Mouse (Mus musculus): Measurements from ENCODE around the gene Olfr616. TPM values are rescaled to one million over a fixed set of nuclear protein-coding genes. Genes with fewer than 3 reads are reported as not detected.
"Not testable (repeated sequence)": the region's sequence is repeated elsewhere in the genome, so short reads cannot be mapped to it uniquely, and the experiment has no call there.

Gene Olfr616
- not detected in 2 replicates for polyA plus RNA-seq (2015; fragmentation: Nextera tagmentation; extraction: Ambion mirVana)

- Histone ChIP-seq H3K27ac (ENCODE audit: low read length) (no peak within 1 kb of the TSS), H3K4me1 (ENCODE audit: insufficient read depth, low read length) (no peaks in the 10 kb centered on the region), H3K9ac (replicated peaks; ENCODE audit: low read length) (no peak within 1 kb of the TSS), H3K27me3 (ENCODE audit: insufficient read depth, low read length) (no peaks in the 10 kb centered on the region), H3K4me2 (replicated peaks; ENCODE audit: low read depth, low read length) (no peak within 1 kb of the TSS), H3K36me3 (ENCODE audit: insufficient read depth, low read length) (no peaks in the 10 kb centered on the region), H3K4me3 (ENCODE audit: low read length) (no peak within 1 kb of the TSS), H3K9me3 (ENCODE audit: low read length) (no peaks in the 10 kb centered on the region)
- 76% methylated on average over 3 of the region's 3 CpGs for WGBS
- no peak for ATAC-seq (ENCODE audit: low FRiP score, low TSS enrichment)
Measured at GRCm38 (mm10) chr7:103569043-103569442, at the start of gene Olfr616. Gene Olfr616 (minus strand): TSS chr7:103569143.

- H3K27me3 ChIP-seq (ENCODE audit: insufficient read depth, low read length): no peaks in the 10 kb centered on the region
- H3K4me2 ChIP-seq (replicated peaks; ENCODE audit: low read depth, low read length): no peak within 1 kb of the TSS
- no peaks in the 10 kb centered on the region for H3K36me3 ChIP-seq (ENCODE audit: insufficient read depth, low read length)
- no peaks in the 10 kb centered on the region for H3K4me1 ChIP-seq (ENCODE audit: insufficient read depth, low read length)
- H3K4me3 ChIP-seq (ENCODE audit: low read length): no peak within 1 kb of the TSS
- ATAC-seq (ENCODE audit: low FRiP score, low TSS enrichment): no peak
- H3K9ac ChIP-seq (replicated peaks; ENCODE audit: low read length): no peak within 1 kb of the TSS
- H3K9me3 ChIP-seq (ENCODE audit: low read length): no peaks in the 10 kb centered on the region
- WGBS: 70% methylated on average over 2 of the region's 2 CpGs
- no peak within 1 kb of the TSS for H3K27ac ChIP-seq (ENCODE audit: low read length)
Measured at GRCm38 (mm10) chr7:103612434-103612833, 43.5 kb upstream of the Olfr616 start, which contains the start of gene Olfr620. Gene Olfr620 (minus strand): TSS chr7:103612534.

GRCm38 (mm10) chr7:103607425-103607824, 38.5 kb upstream of the Olfr616 start:
- Histone ChIP-seq H3K4me3 (ENCODE audit: low read length) (no peak overlapping the region), H3K9me3 (ENCODE audit: low read length) (no peaks in the 10 kb centered on the region), H3K9ac (replicated peaks; ENCODE audit: low read length) (no peak overlapping the region), H3K27ac (ENCODE audit: low read length) (no peak overlapping the region), H3K27me3 (ENCODE audit: insufficient read depth, low read length) (no peaks in the 10 kb centered on the region), H3K4me1 (ENCODE audit: insufficient read depth, low read length) (no peaks in the 10 kb centered on the region), H3K36me3 (ENCODE audit: insufficient read depth, low read length) (no peaks in the 10 kb centered on the region), H3K4me2 (replicated peaks; ENCODE audit: low read depth, low read length) (no peak overlapping the region)
- ATAC-seq (ENCODE audit: low FRiP score, low TSS enrichment): no peak
- 89% methylated on average over 2 of the region's 2 CpGs for WGBS

GRCm38 (mm10) chr7:103600275-103600674, 31.3 kb upstream of the Olfr616 start, which contains the start of gene Olfr619:
Gene Olfr619 (plus strand): TSS chr7:103600575.
- no peaks in the 10 kb centered on the region for H3K27me3 ChIP-seq (ENCODE audit: insufficient read depth, low read length)
- no peaks in the 10 kb centered on the region for H3K4me1 ChIP-seq (ENCODE audit: insufficient read depth, low read length)
- no peak within 1 kb of the TSS for H3K4me2 ChIP-seq (replicated peaks; ENCODE audit: low read depth, low read length)
- H3K36me3 ChIP-seq (ENCODE audit: insufficient read depth, low read length): no peaks in the 10 kb centered on the region
- H3K4me3 ChIP-seq (ENCODE audit: low read length): no peak within 1 kb of the TSS
- ATAC-seq (ENCODE audit: low FRiP score, low TSS enrichment): no peak
- no peak within 1 kb of the TSS for H3K9ac ChIP-seq (replicated peaks; ENCODE audit: low read length)
- H3K27ac ChIP-seq (ENCODE audit: low read length): no peak within 1 kb of the TSS
- no peaks in the 10 kb centered on the region for H3K9me3 ChIP-seq (ENCODE audit: low read length)

GRCm38 (mm10) chr7:103589803-103590202, 20.9 kb upstream of the Olfr616 start, which contains the start of gene Olfr618:
Gene Olfr618 (plus strand): TSS chr7:103590103.
- H3K9ac ChIP-seq (replicated peaks; ENCODE audit: low read length): no peak within 1 kb of the TSS
- no peaks in the 10 kb centered on the region for H3K9me3 ChIP-seq (ENCODE audit: low read length)
- no peak within 1 kb of the TSS for H3K4me2 ChIP-seq (replicated peaks; ENCODE audit: low read depth, low read length)
- no peak for ATAC-seq (ENCODE audit: low FRiP score, low TSS enrichment)
- no peaks in the 10 kb centered on the region for H3K4me1 ChIP-seq (ENCODE audit: insufficient read depth, low read length)
- no peaks in the 10 kb centered on the region for H3K36me3 ChIP-seq (ENCODE audit: insufficient read depth, low read length)
- H3K27ac ChIP-seq (ENCODE audit: low read length): no peak within 1 kb of the TSS
- no peak within 1 kb of the TSS for H3K4me3 ChIP-seq (ENCODE audit: low read length)
- H3K27me3 ChIP-seq (ENCODE audit: insufficient read depth, low read length): no peaks in the 10 kb centered on the region
- WGBS: 67% methylated on average over 2 of the region's 2 CpGs

GRCm38 (mm10) chr7:103572761-103573160, 3.8 kb upstream of the Olfr616 start, which contains the start of gene Olfr617:
Gene Olfr617 (plus strand): TSS chr7:103573061.
- WGBS: 81% methylated on average over 1 of the region's 1 CpGs
- no peaks in the 10 kb centered on the region for H3K36me3 ChIP-seq (ENCODE audit: insufficient read depth, low read length)

GRCm38 (mm10) chr7:103555779-103556178, 13.2 kb downstream of the Olfr616 start, which contains the start of gene Olfr615:
Gene Olfr615 (plus strand): TSS chr7:103556079.
- H3K27me3 ChIP-seq (ENCODE audit: insufficient read depth, low read length): no peaks in the 10 kb centered on the region
- no peak within 1 kb of the TSS for H3K27ac ChIP-seq (ENCODE audit: low read length)
- H3K4me2 ChIP-seq (replicated peaks; ENCODE audit: low read depth, low read length): no peak within 1 kb of the TSS
- H3K4me3 ChIP-seq (ENCODE audit: low read length): no peak within 1 kb of the TSS
- no peaks in the 10 kb centered on the region for H3K9me3 ChIP-seq (ENCODE audit: low read length)
- no peak for ATAC-seq (ENCODE audit: low FRiP score, low TSS enrichment)
- 80% methylated on average over 2 of the region's 2 CpGs for WGBS
- no peaks in the 10 kb centered on the region for H3K36me3 ChIP-seq (ENCODE audit: insufficient read depth, low read length)
- no peaks in the 10 kb centered on the region for H3K4me1 ChIP-seq (ENCODE audit: insufficient read depth, low read length)
- H3K9ac ChIP-seq (replicated peaks; ENCODE audit: low read length): no peak within 1 kb of the TSS

More at GRCm38 (mm10) chr7:103572761-103573160, 3.8 kb upstream of the Olfr616 start, which contains the start of gene Olfr617:
- Histone ChIP-seq H3K27me3 (ENCODE audit: insufficient read depth, low read length) (no peaks in the 10 kb centered on the region), H3K4me1 (ENCODE audit: insufficient read depth, low read length) (no peaks in the 10 kb centered on the region), H3K27ac (ENCODE audit: low read length) (no peak within 1 kb of the TSS), H3K4me2 (replicated peaks; ENCODE audit: low read depth, low read length) (no peak within 1 kb of the TSS), H3K4me3 (ENCODE audit: low read length) (no peak within 1 kb of the TSS), H3K9ac (replicated peaks; ENCODE audit: low read length) (no peak within 1 kb of the TSS), H3K9me3 (ENCODE audit: low read length) (no peaks in the 10 kb centered on the region)
- ATAC-seq (ENCODE audit: low FRiP score, low TSS enrichment): no peak

GRCm38 (mm10) chr7:103547774-103548173, 21.2 kb downstream of the Olfr616 start, which contains the start of gene Olfr613:
Gene Olfr613 (plus strand): TSS chr7:103548074.
- Histone ChIP-seq H3K27me3 (ENCODE audit: insufficient read depth, low read length) (no peaks in the 10 kb centered on the region), H3K36me3 (ENCODE audit: insufficient read depth, low read length) (no peaks in the 10 kb centered on the region), H3K9me3 (ENCODE audit: low read length) (no peaks in the 10 kb centered on the region), H3K4me3 (ENCODE audit: low read length) (no peak within 1 kb of the TSS), H3K9ac (replicated peaks; ENCODE audit: low read length) (no peak within 1 kb of the TSS), H3K4me2 (replicated peaks; ENCODE audit: low read depth, low read length) (no peak within 1 kb of the TSS), H3K27ac (ENCODE audit: low read length) (no peak within 1 kb of the TSS), H3K4me1 (ENCODE audit: insufficient read depth, low read length) (no peaks in the 10 kb centered on the region)
- WGBS: 78% methylated on average over 2 of the region's 2 CpGs
- no peak for ATAC-seq (ENCODE audit: low FRiP score, low TSS enrichment)

GRCm38 (mm10) chr7:103542617-103543016, 26.3 kb downstream of the Olfr616 start, which contains the start of gene Olfr612:
Gene Olfr612 (minus strand): TSS chr7:103542717.
- H3K4me3 ChIP-seq (ENCODE audit: low read length); ATAC-seq (ENCODE audit: low FRiP score, low TSS enrichment); H3K4me1 ChIP-seq (ENCODE audit: insufficient read depth, low read length); H3K9me3 ChIP-seq (ENCODE audit: low read length); H3K36me3 ChIP-seq (ENCODE audit: insufficient read depth, low read length); H3K4me2 ChIP-seq (replicated peaks; ENCODE audit: low read depth, low read length); H3K27me3 ChIP-seq (ENCODE audit: insufficient read depth, low read length); H3K9ac ChIP-seq (replicated peaks; ENCODE audit: low read length); H3K27ac ChIP-seq (ENCODE audit: low read length): not testable (repeated sequence)
- 81% methylated on average over 2 of the region's 2 CpGs for WGBS

GRCm38 (mm10) chr7:103520746-103521145, 48.2 kb downstream of the Olfr616 start, which contains the start of gene Olfr611:
Gene Olfr611 (minus strand): TSS chr7:103520846.
- not testable (repeated sequence) for ATAC-seq (ENCODE audit: low FRiP score, low TSS enrichment); H3K4me3 ChIP-seq (ENCODE audit: low read length); H3K9me3 ChIP-seq (ENCODE audit: low read length); H3K36me3 ChIP-seq (ENCODE audit: insufficient read depth, low read length); H3K9ac ChIP-seq (replicated peaks; ENCODE audit: low read length); H3K4me1 ChIP-seq (ENCODE audit: insufficient read depth, low read length); H3K27ac ChIP-seq (ENCODE audit: low read length); H3K4me2 ChIP-seq (replicated peaks; ENCODE audit: low read depth, low read length); H3K27me3 ChIP-seq (ENCODE audit: insufficient read depth, low read length)
- 71% methylated on average over 1 of the region's 1 CpGs for WGBS
